Mouse (Mus musculus) stomach, embryonic 15.5 days (tissue): Measurements from ENCODE around the gene Selenom. TPM values are rescaled to one million over a fixed set of nuclear protein-coding genes. Genes with fewer than 3 reads are reported as not detected.

Source experiments
- ATAC-seq: fragments of 200-750 bp; cut with Nextera tagmentation; 2 replicates; pipeline ENCODE4 v1.8.0; 2017; ENCODE audit warnings: low read depth, moderate number of reproducible peaks, moderate TSS enrichment; ENCODE audit not compliant: insufficient read depth, low FRiP score
- H3K27ac ChIP-seq: fragments of 300-500 bp; sonication (generic); 2 replicates; pipeline ENCODE4 v1.5.1; 2015; ENCODE audit warnings: mild to moderate bottlenecking, inconsistent platforms
- H3K27me3 ChIP-seq: fragments of 300-500 bp; sonication (generic); replicated peaks from 2 replicates; pipeline ENCODE4 v1.6.1; 2015; ENCODE audit warnings: inconsistent platforms
- H3K36me3 ChIP-seq: fragments of 300-500 bp; sonication (generic); 2 replicates; pipeline ENCODE4 v1.6.1; 2015; ENCODE audit warnings: inconsistent platforms
- H3K4me1 ChIP-seq: fragments of 300-500 bp; sonication (generic); 2 replicates; pipeline ENCODE4 v1.6.1; 2015; ENCODE audit warnings: inconsistent platforms
- H3K4me2 ChIP-seq: fragments of 300-500 bp; sonication (generic); 2 replicates; pipeline ENCODE4 v1.6.1; 2015; ENCODE audit warnings: mild to moderate bottlenecking, inconsistent platforms
- H3K4me3 ChIP-seq: fragments of 300-500 bp; sonication (generic); replicated peaks from 2 replicates; pipeline ENCODE4 v1.5.1; 2015; ENCODE audit warnings: inconsistent platforms
- H3K9ac ChIP-seq: fragments of 300-500 bp; sonication (generic); 2 replicates; pipeline ENCODE4 v1.6.1; 2015; ENCODE audit warnings: inconsistent platforms
- H3K9me3 ChIP-seq: fragments of 300-500 bp; sonication (generic); 2 replicates; pipeline ENCODE4 v1.6.1; 2016; ENCODE audit warnings: inconsistent platforms
- WGBS: fragments of 180-500 bp; shearing (Covaris S2); methylation state at CpG from one replicate; pipeline ENCODE4 v1.1.7; 2015; 5-methylcytosine and 5-hydroxymethylcytosine counted together
- polyA plus RNA-seq: library from polyadenylated mRNA; unstranded; fragments of >200 nt; fragmentation: Nextera tagmentation; extraction: Ambion mirVana; gene quantifications from 2 replicates; pipeline ENCODE4 v1.2.1, GENCODE M21; 2015

The Selenom gene
- polyA plus RNA-seq = 125 and 131 TPM in 2 replicates

DNA sequence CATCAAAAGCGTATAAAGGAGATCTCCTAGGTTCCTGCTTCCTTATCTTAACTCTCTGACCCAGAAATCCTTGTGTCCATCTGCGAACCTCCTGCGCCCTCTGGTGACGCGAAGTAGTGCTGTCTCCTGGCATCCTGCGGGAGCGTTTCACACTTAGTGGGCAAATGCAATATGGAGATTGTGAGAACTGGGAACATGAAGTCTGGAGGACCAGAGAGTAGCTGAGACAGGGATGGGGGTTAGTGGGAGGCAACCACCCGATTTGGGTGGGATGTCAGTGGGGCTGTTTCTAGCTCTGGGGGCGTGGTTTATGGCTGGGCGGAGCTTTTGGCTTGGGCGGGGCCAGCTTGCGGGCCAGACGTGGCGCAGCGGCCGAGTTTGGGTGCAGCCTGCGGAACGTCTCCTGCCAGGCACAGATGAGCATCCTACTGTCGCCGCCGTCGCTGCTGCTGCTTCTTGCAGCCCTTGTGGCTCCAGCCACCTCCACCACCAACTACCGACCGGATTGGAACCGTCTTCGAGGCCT is at the start of gene Selenom:
Gene Selenom (plus strand): TSS at position 156 of the 526 bp plus-strand sequence.
- peak within 1 kb of the TSS; percentile 71 for H3K4me2 ChIP-seq
- H3K9ac ChIP-seq = 0 out of 2 replicates have a peak within 1 kb of the TSS, but pooled peaks have one; percentile 26
- H3K36me3 ChIP-seq = no peaks in the 10 kb centered on the region
- under 1% methylated on average over 26 of the region's 26 CpGs for WGBS
- H3K27me3 ChIP-seq = no peaks in the 10 kb centered on the region
- peaks cover 21% of the 10 kb centered on the region for H3K4me1 ChIP-seq
- peak within 1 kb of the TSS; percentile 55 for H3K27ac ChIP-seq
- peak within 1 kb of the TSS; percentile 51 for H3K4me3 ChIP-seq
- H3K9me3 ChIP-seq = no peaks in the 10 kb centered on the region
- peak; percentile 74 for ATAC-seq

- H3K4me1 ChIP-seq = no peaks in the 10 kb centered on the region
- no peak overlapping the region for H3K4me2 ChIP-seq
- H3K27ac ChIP-seq = no peak overlapping the region
- H3K9ac ChIP-seq = no peak overlapping the region
- no peak for ATAC-seq
- H3K9me3 ChIP-seq = no peaks in the 10 kb centered on the region
- H3K36me3 ChIP-seq = no peaks in the 10 kb centered on the region
- no peak overlapping the region for H3K4me3 ChIP-seq
- H3K27me3 ChIP-seq = no peaks in the 10 kb centered on the region
- WGBS = 31% methylated on average over 11 of the region's 11 CpGs
Measured at GRCm38 (mm10) chr11:3471448-3471850, 43.0 kb upstream of the Selenom start.

DNA sequence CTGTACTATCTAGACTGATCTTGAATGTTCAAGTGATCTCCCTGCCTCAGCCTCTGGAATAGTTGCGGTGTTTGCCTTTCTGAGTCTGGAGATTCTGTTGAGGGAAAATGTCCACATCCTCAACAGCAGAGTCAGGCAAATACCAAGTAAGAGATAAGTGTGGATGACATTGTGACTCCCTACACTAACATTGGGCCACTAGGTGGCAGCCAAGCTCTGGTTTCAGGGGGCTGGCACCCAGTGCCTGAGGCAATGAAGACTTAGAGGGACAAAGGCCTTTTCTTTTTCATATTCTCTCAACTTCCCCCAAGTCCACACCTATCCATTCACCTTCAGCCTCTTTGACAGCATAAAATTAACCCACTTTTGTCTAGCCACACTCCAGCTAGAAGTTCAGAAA is 42.0 kb upstream of the Selenom start:
- no peaks in the 10 kb centered on the region for H3K9me3 ChIP-seq
- no peak overlapping the region for H3K27ac ChIP-seq
- H3K4me2 ChIP-seq = no peak overlapping the region
- no peaks in the 10 kb centered on the region for H3K4me1 ChIP-seq
- no peak overlapping the region for H3K4me3 ChIP-seq
- H3K27me3 ChIP-seq = no peaks in the 10 kb centered on the region
- ATAC-seq = peak; percentile 72
- 29% methylated on average over 1 of the region's 1 CpGs for WGBS
- H3K36me3 ChIP-seq = no peaks in the 10 kb centered on the region
- H3K9ac ChIP-seq = no peak overlapping the region

DNA sequence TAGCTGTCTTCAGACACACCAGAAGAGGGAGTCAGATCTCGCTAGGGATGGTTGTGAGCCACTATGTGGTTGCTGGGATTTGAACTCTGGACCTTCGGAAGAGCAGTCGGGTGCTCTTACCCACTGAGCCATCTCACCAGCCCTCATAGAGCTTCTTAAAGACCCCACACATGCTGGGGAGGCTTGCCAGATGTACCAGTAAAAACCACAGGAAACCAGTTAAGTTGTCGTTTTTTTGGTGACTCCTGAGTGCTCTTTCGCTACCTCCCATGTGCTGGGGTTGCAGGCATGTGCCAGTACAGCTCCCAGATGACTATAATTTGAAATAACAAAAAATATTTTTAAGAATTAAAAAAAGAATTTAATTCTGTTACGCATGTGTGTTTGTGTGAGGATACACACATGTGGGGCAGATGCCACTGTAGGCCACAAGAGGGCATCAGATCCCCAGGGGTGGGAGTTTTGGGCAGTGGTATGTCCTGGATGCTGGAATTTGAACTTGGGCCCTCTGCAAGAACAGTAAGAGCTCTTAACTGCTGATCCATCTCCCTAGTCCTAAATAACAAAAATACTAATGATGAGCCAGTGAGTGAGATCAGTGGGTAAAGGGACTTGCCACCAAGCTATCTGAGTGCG is 39.9 kb upstream of the Selenom start:
- 84% methylated on average over 7 of the region's 7 CpGs for WGBS

GRCm38 (mm10) chr11:3475489-3475888 is 39.0 kb upstream of the Selenom start:
- Histone ChIP-seq H3K4me3 (no peak overlapping the region), H3K9ac (no peak overlapping the region), H3K4me1 (no peaks in the 10 kb centered on the region), H3K27me3 (no peaks in the 10 kb centered on the region), H3K4me2 (no peak overlapping the region), H3K27ac (no peak overlapping the region), H3K36me3 (no peaks in the 10 kb centered on the region), H3K9me3 (no peaks in the 10 kb centered on the region)
- no peak for ATAC-seq

More for the DNA sequence above, 39.9 kb upstream of the Selenom start:
- ATAC-seq = no peak
- H3K9me3 ChIP-seq = no peaks in the 10 kb centered on the region
- no peak overlapping the region for H3K4me2 ChIP-seq
- no peaks in the 10 kb centered on the region for H3K4me1 ChIP-seq
- H3K9ac ChIP-seq = no peak overlapping the region
- no peaks in the 10 kb centered on the region for H3K27me3 ChIP-seq
- no peak overlapping the region for H3K4me3 ChIP-seq
- H3K36me3 ChIP-seq = no peaks in the 10 kb centered on the region
- H3K27ac ChIP-seq = no peak overlapping the region

GRCm38 (mm10) chr11:3483980-3484642 is 30.4 kb upstream of the Selenom start:
- Histone ChIP-seq H3K27ac (no peak overlapping the region), H3K4me1 (0 out of 2 replicates have a peak, but pooled peaks cover 6% of the 10 kb centered on the region), H3K36me3 (no peaks in the 10 kb centered on the region), H3K27me3 (no peaks in the 10 kb centered on the region), H3K4me3 (no peak overlapping the region), H3K4me2 (no peak overlapping the region), H3K9me3 (no peaks in the 10 kb centered on the region), H3K9ac (no peak overlapping the region)
- 52% methylated on average over 11 of the region's 11 CpGs for WGBS
- ATAC-seq = no peak

DNA sequence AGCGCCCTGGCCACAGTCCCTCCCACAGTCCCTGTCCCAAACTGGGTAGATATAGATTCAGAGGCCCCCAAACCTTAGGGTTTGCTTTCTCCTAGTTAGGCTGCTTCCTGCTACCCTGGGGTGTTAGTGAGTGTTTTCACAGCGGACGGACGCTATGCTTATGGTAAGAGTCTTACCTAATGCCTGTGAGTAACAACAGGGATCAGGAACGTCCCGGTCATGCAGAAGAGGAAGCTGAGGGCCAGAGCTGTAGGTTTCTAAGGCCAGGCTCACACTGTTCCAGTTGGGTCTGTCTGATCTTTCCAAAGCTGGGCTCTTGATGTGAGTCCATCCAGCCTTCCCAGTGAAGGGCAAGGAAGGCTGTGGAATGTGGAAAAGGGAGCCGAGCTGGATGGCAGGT is 28.1 kb upstream of the Selenom start:
- Histone ChIP-seq H3K36me3 (no peaks in the 10 kb centered on the region), H3K4me2 (no peak overlapping the region), H3K27me3 (no peaks in the 10 kb centered on the region), H3K9me3 (no peaks in the 10 kb centered on the region), H3K27ac (no peak overlapping the region; the same call in 1 of the 2 replicates), H3K9ac (no peak overlapping the region), H3K4me1 (0 out of 2 replicates have a peak, but pooled peaks cover 6% of the 10 kb centered on the region), H3K4me3 (no peak overlapping the region)
- 67% methylated on average over 7 of the region's 7 CpGs for WGBS
- ATAC-seq = no peak

DNA sequence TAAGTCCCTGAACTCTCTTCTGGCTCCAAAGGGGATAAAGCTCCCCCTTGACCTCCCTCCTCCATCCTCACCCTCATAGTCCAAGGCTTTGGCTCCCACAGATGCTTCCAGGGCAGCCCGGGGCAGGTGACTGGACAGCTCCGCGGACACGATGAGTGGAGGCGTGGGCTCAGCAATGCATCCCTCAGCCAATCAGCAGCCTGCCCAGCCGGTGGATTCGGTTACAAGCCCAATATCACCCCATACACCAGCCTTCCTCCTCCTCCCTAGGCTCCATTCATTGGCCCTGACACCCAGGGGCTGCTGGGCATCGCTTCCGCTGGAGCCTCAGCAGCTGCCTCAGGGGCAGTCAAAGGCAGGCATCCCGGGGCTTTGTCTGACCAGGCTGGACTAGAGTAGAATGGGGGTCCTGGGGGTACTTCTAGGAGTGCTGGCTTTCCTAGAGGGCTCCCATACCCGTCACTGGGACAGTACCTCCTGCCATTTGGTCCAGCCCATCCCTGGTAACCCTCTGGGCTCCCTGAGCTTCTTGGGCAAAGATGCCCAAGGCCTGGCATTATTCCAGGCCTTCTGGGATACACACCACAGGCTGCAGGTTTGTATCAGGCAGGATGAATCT is 26.4 kb upstream of the Selenom start, which contains the start of gene Pla2g3:
Gene Pla2g3 (plus strand): TSS at position 333 of the 619 bp plus-strand sequence.
- Histone ChIP-seq H3K4me2 (no peak within 1 kb of the TSS), H3K27ac (no peak within 1 kb of the TSS), H3K36me3 (no peaks in the 10 kb centered on the region), H3K9ac (no peak within 1 kb of the TSS), H3K27me3 (no peaks in the 10 kb centered on the region), H3K4me3 (no peak within 1 kb of the TSS), H3K4me1 (0 out of 2 replicates have a peak, but pooled peaks cover 6% of the 10 kb centered on the region), H3K9me3 (no peaks in the 10 kb centered on the region)
- 22% methylated on average over 11 of the region's 11 CpGs for WGBS
- ATAC-seq = no peak

- no peaks in the 10 kb centered on the region for H3K36me3 ChIP-seq
- no peaks in the 10 kb centered on the region for H3K27me3 ChIP-seq
- WGBS = 66% methylated on average over 5 of the region's 5 CpGs
- H3K4me1 ChIP-seq = 0 out of 2 replicates have a peak, but pooled peaks cover 6% of the 10 kb centered on the region
- H3K9me3 ChIP-seq = no peaks in the 10 kb centered on the region
- no peak overlapping the region for H3K9ac ChIP-seq
- ATAC-seq = no peak
- no peak overlapping the region for H3K4me3 ChIP-seq
- no peak overlapping the region for H3K4me2 ChIP-seq
- H3K27ac ChIP-seq = no peak overlapping the region
Measured at GRCm38 (mm10) chr11:3489036-3489435, 25.4 kb upstream of the Selenom start.

DNA sequence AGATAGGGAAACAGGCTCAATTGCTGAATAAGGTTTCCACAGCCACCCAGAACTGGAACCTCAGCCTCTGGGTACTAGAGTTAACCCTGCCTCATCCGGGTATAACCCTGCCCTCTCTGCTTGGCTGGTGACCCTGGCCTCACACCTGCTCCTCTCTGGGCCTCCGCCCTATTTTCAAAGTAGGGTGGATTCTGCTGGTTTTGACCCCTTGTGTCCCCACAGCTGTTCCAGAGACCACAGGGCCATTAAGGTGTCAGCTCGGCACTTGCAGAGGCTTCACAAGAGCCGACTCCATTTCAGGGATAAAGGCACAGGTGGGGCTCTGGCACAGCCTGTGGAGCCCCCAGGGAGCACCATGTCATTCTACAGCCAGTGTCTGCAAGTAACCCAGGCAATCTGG is 21.7 kb upstream of the Selenom start:
- Histone ChIP-seq H3K9ac (no peak overlapping the region), H3K4me1 (0 out of 2 replicates have a peak, but pooled peaks cover 6% of the 10 kb centered on the region), H3K36me3 (no peaks in the 10 kb centered on the region), H3K4me3 (no peak overlapping the region), H3K27me3 (no peaks in the 10 kb centered on the region), H3K4me2 (no peak overlapping the region), H3K27ac (no peak overlapping the region), H3K9me3 (no peaks in the 10 kb centered on the region)
- 50% methylated on average over 4 of the region's 4 CpGs for WGBS
- no peak for ATAC-seq

DNA sequence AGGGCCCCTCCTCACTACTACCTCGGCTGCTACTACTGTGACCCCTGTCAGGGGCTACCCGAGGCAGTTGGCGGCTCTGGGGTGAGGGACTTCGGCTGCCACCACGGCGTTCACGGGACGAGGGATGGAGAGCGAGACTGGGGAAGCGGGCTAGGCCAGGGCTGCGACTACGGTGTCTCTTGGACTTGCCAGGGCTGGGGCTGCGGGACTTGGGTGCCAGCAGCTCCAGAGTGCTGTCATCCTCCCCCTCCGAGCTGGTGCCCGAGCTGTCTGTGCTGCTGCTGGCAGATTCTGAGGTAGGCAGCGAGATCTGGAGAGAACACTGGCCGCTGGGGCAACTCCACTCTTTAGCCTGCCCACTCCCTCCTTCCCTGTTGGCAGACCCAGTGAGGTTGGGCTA is 19.6 kb upstream of the Selenom start:
- no peaks in the 10 kb centered on the region for H3K9me3 ChIP-seq
- ATAC-seq = 0 out of 2 replicates have a peak, but pooled peaks have one; percentile 17
- H3K9ac ChIP-seq = no peak overlapping the region
- H3K27me3 ChIP-seq = no peaks in the 10 kb centered on the region
- no peaks in the 10 kb centered on the region for H3K36me3 ChIP-seq
- H3K4me2 ChIP-seq = no peak overlapping the region
- no peak overlapping the region for H3K4me3 ChIP-seq
- no peaks in the 10 kb centered on the region for H3K4me1 ChIP-seq
- 73% methylated on average over 17 of the region's 17 CpGs for WGBS
- no peak overlapping the region for H3K27ac ChIP-seq

GRCm38 (mm10) chr11:3495496-3495895 is 19.0 kb upstream of the Selenom start:
- no peaks in the 10 kb centered on the region for H3K36me3 ChIP-seq
- no peaks in the 10 kb centered on the region for H3K9me3 ChIP-seq
- 88% methylated on average over 14 of the region's 14 CpGs for WGBS
- no peak overlapping the region for H3K27ac ChIP-seq
- no peak overlapping the region for H3K4me3 ChIP-seq
- H3K9ac ChIP-seq = no peak overlapping the region
- ATAC-seq = no peak
- H3K27me3 ChIP-seq = no peaks in the 10 kb centered on the region
- no peak overlapping the region for H3K4me2 ChIP-seq
- no peaks in the 10 kb centered on the region for H3K4me1 ChIP-seq
